Mouse (Mus musculus) c-Kit-positive CD71-positive TER-119-positive erythroid progenitor cells, embryonic 14.5 days (primary cell): ENCODE results near the gene Fgfr2.

ENCODE experiments used
- DNase-seq: peaks from one replicate; pipeline ENCODE4 v3.0.0-alpha.2; 2013; ENCODE audit warnings: low spot score

The Fgfr2 gene

DNA sequence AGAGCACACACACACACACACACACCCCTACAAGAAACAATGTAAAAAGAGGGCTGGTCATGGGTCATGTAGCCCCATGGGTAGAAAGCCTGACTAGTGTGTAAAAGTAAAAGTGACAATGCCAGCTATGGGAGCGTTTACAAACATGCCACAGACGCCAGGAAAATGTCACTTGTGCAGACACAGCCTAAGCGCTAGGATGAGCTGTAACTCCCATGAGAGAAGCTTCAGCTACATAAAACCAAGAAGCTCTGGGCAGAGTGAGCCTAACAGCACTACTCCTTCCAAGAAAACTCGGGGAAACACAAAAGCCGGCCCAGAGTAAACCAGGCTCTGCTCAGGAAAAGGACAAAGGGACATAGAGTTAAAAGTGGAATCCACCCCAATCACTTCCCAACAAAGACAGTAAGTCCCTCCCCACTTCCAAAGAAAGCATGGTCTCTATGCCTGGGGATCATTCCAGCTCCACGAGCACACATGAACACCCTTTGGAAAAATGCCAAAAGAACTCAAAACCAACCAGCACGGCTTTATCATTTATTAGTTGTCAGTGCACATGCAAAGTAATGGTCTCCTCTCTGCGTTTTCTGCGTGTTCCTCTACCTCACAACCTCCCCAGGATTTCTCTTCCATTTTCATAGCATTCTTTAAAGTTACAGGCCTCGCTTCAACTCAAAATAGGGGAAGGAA lies 899.6 kb downstream of the Fgfr2 start:
- no peak for DNase-seq

DNA sequence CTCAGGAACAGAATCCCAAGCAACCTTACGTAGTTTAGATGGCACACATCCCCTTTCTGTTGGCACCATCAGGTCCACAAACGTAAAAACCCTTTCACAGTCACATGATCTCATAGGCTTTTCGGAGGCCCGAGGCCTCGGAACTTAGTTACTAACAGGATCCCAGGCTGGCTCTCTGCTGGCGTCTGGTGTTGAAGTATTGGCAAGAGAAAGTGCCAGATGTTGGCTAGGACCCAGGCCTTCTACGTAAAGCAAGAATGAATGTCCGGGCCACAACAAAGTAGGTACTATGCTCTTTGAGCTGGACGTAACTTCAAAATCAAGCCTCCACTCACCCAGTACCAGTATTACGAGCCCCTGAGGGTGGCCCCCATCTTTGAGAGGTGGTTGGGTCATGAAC lies 909.1 kb downstream of the Fgfr2 start:
- DNase-seq = no peak

DNA sequence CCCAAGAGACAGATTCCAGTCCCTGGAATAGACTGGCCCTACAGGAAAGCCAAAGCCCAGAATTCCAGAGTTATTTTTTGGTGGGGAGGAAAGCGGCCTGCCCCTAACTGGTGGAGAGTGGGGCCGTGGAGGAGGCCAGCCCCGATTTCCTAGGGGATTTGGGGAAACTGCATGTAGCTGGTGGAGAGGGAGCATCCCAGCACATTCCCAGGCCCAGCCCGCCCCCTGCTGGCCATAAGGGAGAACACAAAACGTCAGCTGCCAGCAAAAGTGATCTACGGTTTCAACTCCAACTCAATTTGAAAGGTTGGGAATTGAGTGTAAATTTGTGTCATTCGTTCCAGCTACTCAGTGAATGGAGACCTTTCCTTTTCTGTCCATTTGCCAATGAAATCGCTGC lies 909.7 kb downstream of the Fgfr2 start:
- no peak for DNase-seq

DNA sequence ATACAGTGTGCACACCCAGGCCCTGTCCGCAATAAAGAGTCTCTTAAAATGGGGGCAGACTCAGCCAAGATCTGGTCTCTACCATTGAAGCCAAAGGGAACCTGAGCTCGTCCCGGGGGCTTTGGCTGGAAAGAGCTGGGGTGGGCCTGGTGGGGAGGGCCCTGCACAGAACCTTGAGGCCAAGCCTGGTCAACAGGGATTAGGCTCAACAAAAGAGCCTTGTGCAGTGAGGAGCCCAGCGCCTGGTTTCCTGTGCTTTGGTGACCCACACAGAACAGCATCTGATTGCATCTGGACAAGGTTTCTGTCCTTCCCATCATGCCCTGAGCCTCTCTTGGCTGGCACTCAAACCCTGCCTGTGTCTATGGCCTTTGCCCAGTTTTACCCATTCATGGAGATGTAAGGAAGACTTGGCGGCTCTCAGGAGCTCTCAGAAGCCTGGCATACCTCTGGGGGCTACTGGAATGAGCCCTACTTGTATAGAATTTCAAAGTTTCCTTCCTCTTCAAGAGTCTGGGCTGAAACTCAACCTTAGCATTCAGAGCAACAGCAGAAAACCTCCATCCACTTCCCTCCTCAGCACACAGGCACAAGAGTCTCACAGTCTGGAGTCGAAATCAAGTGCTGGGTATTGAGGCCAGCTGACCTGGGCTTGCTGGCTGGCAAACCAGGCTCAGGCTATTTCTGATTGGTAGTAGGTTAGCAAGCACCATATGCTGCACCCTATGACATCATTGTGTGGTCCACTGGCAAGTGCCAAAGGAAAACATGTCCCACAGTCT lies 911.0 kb downstream of the Fgfr2 start:
- no peak for DNase-seq

DNA sequence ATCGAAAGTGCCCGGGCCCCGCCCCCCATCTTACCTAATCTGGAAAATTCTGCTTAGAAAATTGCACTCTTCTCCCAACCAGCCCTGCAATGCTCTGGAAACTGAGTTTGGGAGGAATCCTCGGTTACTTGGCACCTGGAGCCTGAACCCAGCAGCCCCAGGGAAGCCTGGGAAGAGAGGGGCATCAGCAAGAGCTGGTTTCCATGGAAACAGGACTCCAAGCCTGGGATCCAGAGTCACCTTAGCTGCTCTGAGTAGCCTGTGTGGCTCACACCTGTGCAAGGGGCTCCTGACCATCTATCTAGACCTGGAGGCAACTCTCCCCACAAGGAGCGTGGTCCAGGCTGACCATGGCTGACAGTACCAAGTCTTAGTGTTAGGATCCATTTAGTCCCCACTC lies 912.5 kb downstream of the Fgfr2 start:
- DNase-seq = no peak

DNA sequence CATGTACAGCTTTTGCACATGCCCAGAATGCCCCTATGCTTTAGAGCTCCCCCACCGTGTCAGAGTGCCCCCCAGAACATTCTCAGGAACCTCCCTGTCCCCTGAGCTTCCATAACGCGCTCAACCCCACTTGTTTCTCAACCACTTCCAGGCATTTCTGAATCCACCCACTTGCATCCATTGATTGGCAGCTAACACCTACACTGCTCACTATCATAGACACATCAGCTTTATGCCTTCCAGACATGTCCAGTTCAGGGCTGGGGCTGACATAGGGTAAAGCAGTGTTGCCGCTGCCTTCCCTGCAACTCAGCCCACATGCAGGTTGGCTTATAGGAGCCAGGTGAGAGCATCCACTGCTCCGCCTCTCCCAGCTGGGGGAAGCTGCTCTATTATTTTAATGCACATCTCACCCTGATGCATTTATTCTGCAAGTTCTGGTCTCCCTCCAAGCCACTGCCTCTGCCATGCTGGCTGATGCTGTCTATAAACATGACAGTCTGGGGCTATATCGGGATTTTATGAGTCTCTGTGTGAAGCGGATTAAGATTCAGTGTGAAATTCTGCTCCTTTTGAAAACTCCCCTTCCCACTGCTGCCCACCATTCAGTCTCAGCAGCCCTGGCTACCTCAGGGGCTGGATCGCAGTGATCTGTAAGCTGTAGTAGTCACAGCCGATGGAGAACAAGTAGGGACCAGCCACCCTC lies 914.1 kb downstream of the Fgfr2 start:
- no peak for DNase-seq

DNA sequence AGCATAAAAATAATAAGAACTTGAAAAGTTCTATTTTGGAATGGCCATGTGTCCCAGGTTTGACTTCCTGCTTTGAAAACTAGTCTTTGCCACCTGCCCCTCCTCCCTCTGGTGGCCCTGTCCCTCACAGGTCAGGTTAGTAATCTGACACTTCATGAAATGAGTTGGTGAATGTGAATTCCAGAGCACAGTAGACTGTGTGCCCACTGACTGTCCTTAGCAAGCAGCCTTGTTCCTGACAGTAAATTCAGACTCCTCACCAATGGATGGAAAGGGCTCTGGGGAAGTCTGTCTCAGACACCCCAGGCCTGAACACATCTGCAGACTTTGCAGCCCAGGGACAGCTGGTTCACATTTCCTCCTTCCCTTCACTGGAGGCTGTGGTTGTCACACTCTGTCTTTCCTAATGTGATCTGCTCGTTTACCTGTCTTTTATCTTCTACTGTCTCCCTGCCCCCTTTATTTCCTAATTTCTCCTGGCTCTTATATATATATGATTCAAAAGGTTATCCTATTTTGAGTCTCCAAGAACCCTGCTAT lies 919.0 kb downstream of the Fgfr2 start:
- DNase-seq = no peak

DNA sequence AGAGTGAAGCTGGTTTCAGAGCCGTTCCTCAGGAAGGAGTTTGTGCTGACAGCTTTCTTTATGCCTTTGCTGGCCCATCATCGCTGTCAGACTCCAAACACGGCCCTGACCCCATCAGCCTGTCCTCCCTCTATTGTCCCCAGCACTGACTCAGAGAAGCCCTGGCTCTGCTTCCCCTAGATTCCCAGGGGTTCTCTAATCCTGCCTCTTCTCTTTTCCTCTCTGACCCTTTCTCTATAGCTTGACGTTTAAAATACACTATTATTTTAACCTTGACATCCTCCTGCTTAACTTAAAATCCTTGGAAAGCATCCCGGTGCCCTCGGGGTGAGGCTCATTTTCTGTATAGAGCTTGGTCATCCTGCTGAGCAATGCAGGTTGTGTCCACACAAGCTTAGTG lies 923.5 kb downstream of the Fgfr2 start:
- DNase-seq = no peak

DNA sequence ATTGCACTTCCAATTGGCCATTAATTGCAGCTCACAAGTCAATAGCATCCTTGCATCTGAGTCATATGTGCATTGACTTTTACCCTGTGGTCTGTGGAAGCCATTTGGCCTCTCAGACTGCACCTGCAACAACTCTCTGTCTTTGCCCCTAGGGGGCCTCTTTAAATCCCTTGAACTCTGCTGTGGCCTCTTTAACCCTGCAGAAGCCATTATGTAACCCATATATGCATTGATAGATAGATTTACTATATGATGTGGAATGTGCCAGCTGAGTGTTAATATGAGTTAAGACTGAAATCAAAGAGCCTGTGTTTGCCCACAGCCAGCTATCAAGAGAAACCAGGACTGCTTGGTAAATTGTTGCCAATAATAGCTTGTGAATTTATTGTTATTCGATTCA lies 924.3 kb downstream of the Fgfr2 start:
- no peak for DNase-seq

DNA sequence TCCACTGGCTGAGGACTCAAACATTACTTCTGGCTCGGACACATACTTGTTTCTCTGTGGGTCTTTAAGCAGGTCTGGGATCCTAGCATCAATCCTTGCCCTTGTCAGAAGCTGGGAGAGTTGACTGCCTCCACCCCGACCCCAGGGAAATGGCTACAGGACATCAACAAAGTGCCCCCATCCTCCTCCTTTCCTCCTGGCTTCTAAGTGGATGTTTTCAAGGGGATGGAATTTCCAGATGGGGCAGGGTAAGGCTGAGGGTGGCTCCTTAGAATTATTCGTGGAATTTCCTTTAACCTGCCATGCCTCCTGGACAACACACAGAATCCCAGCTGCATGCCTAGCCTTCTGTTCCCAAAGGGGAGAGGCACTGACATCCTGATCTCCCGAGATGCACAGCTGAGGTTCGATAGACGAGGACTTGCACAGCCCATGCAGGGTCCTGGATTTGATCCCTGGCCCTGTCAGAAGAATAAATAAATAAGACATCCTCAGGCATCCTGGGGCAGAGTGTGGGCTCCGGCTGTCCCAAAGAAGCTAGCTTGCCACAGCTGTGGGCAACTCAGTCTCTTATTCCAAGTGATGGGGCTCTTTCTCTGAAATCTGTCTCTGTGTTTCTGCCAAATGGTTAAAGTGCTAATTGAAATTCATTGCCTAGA lies 925.2 kb downstream of the Fgfr2 start:
- no peak for DNase-seq

DNA sequence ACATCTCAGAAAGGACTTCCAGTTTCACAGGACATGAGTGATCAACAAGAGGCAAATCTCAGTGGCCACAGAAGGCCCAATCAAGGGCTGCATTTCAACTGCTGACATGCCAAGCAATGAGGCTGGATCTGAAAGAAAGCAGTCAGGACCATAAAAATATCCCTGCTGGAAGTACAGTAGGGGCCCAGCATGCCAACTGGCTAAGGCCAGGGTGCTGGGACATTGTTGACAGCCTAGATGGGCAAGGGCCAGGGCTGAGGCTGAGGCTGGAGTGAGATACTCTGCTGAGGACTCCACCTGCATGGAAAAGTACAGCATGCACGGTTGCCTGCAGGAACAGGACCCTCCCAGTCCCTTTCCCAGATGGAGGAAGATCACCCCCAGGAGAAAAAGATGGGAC lies 926.6 kb downstream of the Fgfr2 start:
- DNase-seq = no peak

DNA sequence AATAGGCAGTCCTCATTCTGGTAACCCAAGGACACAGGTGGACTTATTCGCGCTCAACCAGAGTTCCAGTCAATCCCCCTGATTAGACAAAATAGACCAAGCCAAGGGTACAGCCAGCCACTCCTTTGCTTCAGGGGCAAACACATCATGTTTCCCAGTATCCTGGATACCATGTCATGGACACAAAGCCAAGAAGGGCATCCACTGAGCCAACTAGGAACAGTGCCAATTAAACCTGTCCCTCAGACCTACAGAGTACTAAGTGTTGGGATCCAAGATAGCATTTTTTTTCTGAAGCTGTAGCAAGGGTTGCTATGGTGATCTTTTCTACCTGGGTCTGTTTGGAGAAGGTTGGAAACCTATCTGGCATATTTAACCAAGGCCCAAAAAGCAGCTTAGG lies 929.5 kb downstream of the Fgfr2 start:
- DNase-seq = no peak

DNA sequence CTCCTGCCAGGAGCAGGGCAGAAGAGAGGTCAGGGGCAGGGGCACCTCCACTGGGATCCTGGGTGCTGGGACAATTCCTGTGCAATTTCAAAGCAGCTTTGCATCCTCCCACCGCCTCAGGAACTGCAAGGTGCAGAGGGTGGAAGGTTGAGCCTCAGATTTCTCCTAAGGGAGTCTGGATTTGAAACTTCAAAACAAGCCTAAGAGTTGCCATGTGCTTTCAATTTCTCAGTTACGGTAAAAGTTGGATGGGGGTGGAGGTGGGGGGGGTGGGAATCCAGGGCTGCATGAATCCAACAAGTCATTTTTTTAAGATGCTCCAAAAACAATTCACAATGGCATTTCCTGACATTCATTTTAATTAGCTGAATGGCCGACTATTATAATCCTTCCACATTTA lies 935.7 kb downstream of the Fgfr2 start:
- no peak for DNase-seq

DNA sequence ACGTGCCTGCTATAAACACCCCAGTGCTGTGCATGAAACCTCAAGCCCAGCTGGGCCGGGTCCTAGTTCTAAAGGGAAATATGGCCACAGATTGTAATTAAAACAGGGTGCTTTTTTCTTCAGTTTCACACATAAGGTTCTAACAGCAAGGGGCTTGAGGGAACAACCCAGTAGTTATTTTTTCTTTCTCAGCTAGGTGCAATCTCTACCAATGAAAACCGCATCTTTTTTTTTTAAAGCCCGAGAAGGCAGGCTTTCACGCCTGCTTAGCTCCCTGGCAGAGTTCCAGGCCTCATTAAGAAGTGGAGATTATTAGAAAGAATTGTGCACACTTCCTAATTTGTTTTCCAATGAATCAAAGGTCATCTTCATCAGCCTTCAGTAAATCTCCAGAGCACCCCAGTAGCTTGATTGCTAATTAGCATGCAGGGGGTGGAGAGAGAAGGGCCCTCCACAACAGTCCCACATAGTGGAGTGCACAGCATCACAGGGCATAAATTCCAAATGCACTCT lies 939.2 kb downstream of the Fgfr2 start:
- DNase-seq = no peak

DNA sequence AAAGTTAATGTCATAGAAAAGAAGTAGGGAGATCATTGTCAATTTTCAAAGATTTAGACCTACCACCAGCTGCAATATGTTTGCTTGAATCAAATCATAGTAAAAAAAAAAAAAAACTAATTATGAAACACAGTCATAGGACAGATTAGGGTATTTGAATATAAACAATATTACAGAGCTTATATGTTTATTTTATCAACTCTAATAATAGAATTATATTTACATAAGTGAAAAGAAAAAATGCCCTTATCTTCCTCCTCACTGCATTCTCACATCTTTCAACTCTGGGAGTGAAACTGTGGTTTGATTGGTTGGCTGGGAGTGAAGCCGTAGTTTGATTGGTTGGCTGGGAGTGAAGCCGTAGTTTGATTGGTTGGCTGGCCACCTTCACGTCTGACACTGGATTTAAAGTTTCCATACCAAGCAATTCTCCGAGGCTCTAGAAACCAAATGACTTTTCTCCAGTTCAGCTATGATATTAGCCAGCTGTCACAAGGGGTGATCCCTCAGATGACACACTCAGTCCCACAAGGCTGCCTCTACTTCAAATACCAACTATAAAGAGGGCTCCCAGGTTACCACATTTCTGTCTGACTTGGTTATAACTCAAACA lies 941.5 kb downstream of the Fgfr2 start:
- DNase-seq = no peak

DNA sequence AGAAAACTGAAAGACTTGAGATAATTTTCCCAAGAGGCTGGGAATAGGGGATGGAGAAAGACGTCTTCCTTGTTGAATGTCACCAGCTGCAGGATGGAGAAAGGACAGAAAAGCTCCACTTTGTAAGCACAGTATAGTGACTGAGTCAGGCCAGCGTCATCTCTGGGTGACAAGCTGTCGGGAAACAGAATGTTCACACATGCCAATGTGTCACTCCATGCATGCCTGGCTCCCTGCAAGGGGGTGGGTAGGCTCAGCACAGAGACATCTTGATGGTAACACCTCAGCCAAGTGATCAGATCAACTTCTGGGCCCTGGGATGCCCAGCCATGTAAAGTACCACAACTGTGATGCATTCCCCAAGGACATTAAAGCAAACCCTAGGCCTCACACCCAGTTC lies 942.1 kb downstream of the Fgfr2 start:
- no peak for DNase-seq

DNA sequence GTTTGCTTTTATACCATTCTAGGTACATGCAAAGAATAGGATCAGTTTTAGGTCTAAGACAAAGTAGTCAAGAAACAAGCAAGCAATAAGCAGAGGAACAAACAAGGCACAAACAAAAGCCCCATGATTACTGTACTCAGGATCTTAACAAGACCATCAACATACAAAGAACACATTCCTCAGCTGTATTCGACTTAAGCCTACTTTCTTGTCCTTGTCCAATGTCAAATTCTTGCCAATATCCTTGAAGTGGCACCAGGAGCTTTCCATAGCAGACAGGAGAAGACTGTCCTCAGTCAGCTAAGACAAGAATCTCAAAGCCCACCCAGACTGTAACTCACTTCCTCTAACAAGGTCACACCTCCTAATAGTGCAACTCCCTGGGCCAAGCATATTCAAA lies 944.1 kb downstream of the Fgfr2 start:
- DNase-seq = no peak

DNA sequence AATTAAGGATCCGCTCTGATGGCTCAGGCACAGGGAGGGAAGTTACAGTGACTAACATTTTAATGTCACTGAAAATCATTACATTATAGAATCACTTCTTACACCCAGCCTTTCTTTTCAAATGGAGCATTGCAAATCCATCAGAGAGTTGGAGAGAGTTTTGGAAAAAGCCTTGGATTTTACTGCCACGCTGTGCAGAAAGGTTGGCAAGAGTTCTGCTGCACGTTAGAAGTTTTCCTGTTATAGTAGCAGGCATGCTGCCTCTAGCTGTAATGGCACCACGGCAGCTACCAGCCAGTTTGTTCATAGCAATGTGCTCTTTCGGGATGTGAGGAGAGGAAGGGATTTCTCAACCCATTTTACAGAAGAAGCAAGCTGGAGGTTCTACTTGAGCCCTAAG lies 948.4 kb downstream of the Fgfr2 start:
- no peak for DNase-seq

DNA sequence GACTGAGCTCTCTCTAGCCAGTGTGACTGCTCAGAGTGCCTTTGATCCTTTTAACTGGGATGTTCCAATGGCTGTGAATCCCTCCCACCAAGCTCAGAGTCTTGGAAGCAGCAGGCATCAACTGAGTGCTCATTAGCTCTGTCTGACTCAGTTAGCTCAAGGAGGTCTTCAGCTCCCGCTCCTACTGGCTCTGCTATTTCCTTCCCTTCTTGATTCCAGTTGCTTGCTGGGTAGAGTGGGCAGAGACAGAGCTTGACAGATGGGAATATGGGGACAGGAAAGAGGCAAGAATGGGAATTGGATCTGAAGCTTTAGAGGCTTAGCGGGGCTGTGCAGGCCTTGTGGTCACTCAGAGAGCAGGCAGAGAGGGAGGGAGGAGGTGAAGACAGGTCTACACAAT lies 948.9 kb downstream of the Fgfr2 start:
- no peak for DNase-seq

DNA sequence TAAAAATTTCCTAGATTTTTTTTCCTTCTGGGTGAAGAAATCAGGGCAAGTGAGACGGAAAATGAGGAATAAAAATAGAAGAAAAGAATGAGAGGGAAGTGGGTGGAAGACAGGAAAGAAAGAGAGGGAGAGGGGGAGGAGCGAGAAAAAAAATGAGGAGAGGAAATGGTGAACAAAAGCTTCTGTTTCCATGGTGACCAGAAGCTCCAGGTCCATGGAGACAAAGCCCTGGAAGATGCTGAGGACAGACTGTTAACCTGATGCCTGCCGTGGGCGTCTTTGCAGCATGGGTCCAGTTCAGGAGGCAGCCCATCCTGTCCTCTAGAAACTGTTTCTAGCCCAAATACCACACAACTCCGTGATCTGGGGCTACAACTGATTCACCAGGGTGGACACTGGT lies 950.9 kb downstream of the Fgfr2 start:
- no peak for DNase-seq

DNA sequence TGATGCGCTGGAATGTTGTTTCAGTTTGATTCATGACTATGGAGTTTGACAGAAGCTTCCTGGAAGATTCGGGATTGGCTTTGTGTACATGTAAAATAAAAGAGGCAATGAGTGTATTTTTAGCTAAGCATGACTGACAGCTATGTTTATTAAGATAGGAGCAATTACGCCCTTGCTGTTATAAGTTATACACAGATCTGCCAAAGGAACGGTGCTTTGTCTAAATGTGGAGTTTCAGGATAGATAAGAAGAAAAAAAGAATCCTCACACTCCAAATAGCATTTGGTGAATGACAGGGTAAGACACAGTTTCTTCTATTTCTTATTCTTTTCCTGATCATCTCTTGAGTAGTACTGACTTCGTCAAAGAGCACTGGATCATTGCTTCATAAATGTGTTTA lies 951.4 kb downstream of the Fgfr2 start:
- DNase-seq = no peak
